Mouse (Mus musculus): ENCODE data around the gene Gm19935.

DNA sequence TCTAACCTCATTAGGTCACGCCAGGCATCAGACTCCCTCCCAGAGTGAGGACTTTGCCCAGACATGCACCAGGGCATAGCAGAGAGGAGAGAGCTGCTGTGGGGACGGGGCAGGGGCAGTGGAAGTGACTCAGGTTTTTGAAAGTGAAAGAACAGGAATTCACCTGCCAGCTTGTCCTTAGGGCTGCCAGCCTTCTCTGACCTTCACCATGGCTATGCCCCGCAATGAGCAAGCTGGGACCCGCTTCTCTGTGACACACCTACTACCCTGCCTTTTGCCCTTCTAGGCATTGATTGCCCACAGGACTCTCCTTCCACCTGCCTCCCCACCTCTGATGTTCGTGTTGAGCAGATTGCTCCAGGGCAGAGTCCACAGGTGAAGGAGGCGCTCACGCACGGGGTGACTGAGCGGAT lies 8.3 kb upstream of the Gm19935 start:
- TF ChIP-seq POLR2A (IDR thresholded peaks at IDR 0.05; ENCODE audit: low read depth, low read length) (no peak), CTCF (IDR thresholded peaks at IDR 0.05; ENCODE audit: extremely low read depth, insufficient read depth, insufficient read length, insufficient replicate concordance) (no peak)
